Mouse (Mus musculus) ES-Bruce4 (cell line): ENCODE measurements at regions not wholly inside any gene's neighbourhood (a gene's known extent, or its start where the extent isn't known, plus 50 kb on each side); places are given as distances from the start of the nearest gene placed in this dataset.

Experiments used
- H3K27ac ChIP-seq: 2 replicates; pipeline ENCODE4 v1.5.1; 2012; ENCODE audit warnings: low read length, inconsistent platforms; ENCODE audit not compliant: insufficient read depth
- H3K27me3 ChIP-seq: 2 replicates; pipeline ENCODE4 v1.6.1; 2012; ENCODE audit warnings: mild to moderate bottlenecking, low read length, inconsistent platforms; ENCODE audit not compliant: control insufficient read depth, poor library complexity, insufficient read depth, severe bottlenecking
- H3K36me3 ChIP-seq: 2 replicates; pipeline ENCODE4 v1.6.1; 2012; ENCODE audit warnings: inconsistent platforms, mild to moderate bottlenecking, low read length, moderate library complexity; ENCODE audit not compliant: control insufficient read depth, poor library complexity, insufficient read depth, severe bottlenecking
- H3K4me1 ChIP-seq: one replicate; pipeline ENCODE4 v1.8.1; 2011; ENCODE audit warnings: low read length; ENCODE audit not compliant: control insufficient read depth, insufficient read depth
- H3K4me3 ChIP-seq: 2 replicates; pipeline ENCODE4 v1.5.1; 2011; ENCODE audit warnings: low read depth, mild to moderate bottlenecking, low read length
- H3K9ac ChIP-seq: 2 replicates; pipeline ENCODE4 v1.6.1; 2012; ENCODE audit warnings: low read depth, mild to moderate bottlenecking, inconsistent platforms; ENCODE audit not compliant: poor library complexity, severe bottlenecking
- H3K9me3 ChIP-seq: replicated peaks from 2 replicates; pipeline ENCODE4 v1.6.1; 2012; ENCODE audit warnings: mild to moderate bottlenecking, low read length, inconsistent platforms; ENCODE audit not compliant: control insufficient read depth, poor library complexity, insufficient read depth, severe bottlenecking
- CTCF ChIP-seq: IDR thresholded peaks from one replicate; pipeline ENCODE4 v1.8.1; 2011; ENCODE audit warnings: low read depth, low read length
- EP300 ChIP-seq: IDR thresholded peaks from 2 replicates; pipeline ENCODE4 v1.6.1; 2011; ENCODE audit warnings: low read depth, low read length; ENCODE audit not compliant: insufficient read depth
- POLR2A ChIP-seq: IDR thresholded peaks from one replicate; pipeline ENCODE4 v1.8.1; 2011; ENCODE audit warnings: low read length; ENCODE audit not compliant: insufficient read depth

- Histone ChIP-seq H3K36me3 (no peaks in the 10 kb centered on the region), H3K27ac (no peak overlapping the region), H3K4me3 (no peak overlapping the region), H3K4me1 (no peaks in the 10 kb centered on the region), H3K9me3 (no peaks in the 10 kb centered on the region), H3K9ac (no peak overlapping the region), H3K27me3 (no peaks in the 10 kb centered on the region)
- TF ChIP-seq CTCF (no peak), EP300 (no peak), POLR2A (no peak)
Measured at GRCm38 (mm10) chr17:4866026-4866896, 127.9 kb upstream of the Arid1b start.

GRCm38 (mm10) chr17:4867083-4867482 is 127.0 kb upstream of the Arid1b start:
- no peaks in the 10 kb centered on the region for H3K4me1 ChIP-seq
- no peaks in the 10 kb centered on the region for H3K27me3 ChIP-seq
- no peak overlapping the region for H3K4me3 ChIP-seq
- no peak overlapping the region for H3K27ac ChIP-seq
- H3K36me3 ChIP-seq: no peaks in the 10 kb centered on the region
- no peaks in the 10 kb centered on the region for H3K9me3 ChIP-seq
- no peak overlapping the region for H3K9ac ChIP-seq
- no peak for TF ChIP-seq EP300
- no peak for TF ChIP-seq POLR2A
- no peak for TF ChIP-seq CTCF

GRCm38 (mm10) chr17:4867754-4868445 is 126.2 kb upstream of the Arid1b start:
- Histone ChIP-seq H3K4me1 (no peaks in the 10 kb centered on the region), H3K9ac (no peak overlapping the region), H3K27me3 (no peaks in the 10 kb centered on the region), H3K27ac (no peak overlapping the region), H3K36me3 (no peaks in the 10 kb centered on the region), H3K4me3 (no peak overlapping the region), H3K9me3 (no peaks in the 10 kb centered on the region)
- no peak for TF ChIP-seq POLR2A
- TF ChIP-seq EP300: no peak
- no peak for TF ChIP-seq CTCF

- no peaks in the 10 kb centered on the region for H3K36me3 ChIP-seq
- no peak overlapping the region for H3K27ac ChIP-seq
- H3K9ac ChIP-seq: no peak overlapping the region
- H3K4me3 ChIP-seq: no peak overlapping the region
- no peaks in the 10 kb centered on the region for H3K27me3 ChIP-seq
- no peaks in the 10 kb centered on the region for H3K9me3 ChIP-seq
- TF ChIP-seq POLR2A (no peak), EP300 (no peak), CTCF (no peak)
- no peaks in the 10 kb centered on the region for H3K4me1 ChIP-seq
Measured at GRCm38 (mm10) chr17:4868446-4868825, 125.7 kb upstream of the Arid1b start.

GRCm38 (mm10) chr17:4868861-4869260 is 125.3 kb upstream of the Arid1b start:
- TF ChIP-seq EP300 (no peak), POLR2A (no peak), CTCF (no peak)
- H3K9me3 ChIP-seq: no peaks in the 10 kb centered on the region
- no peak overlapping the region for H3K9ac ChIP-seq
- no peaks in the 10 kb centered on the region for H3K36me3 ChIP-seq
- no peak overlapping the region for H3K4me3 ChIP-seq
- H3K27me3 ChIP-seq: no peaks in the 10 kb centered on the region
- no peak overlapping the region for H3K27ac ChIP-seq
- no peaks in the 10 kb centered on the region for H3K4me1 ChIP-seq

GRCm38 (mm10) chr17:4871267-4871666 is 122.9 kb upstream of the Arid1b start:
- Histone ChIP-seq H3K27ac (no peak overlapping the region), H3K4me1 (no peaks in the 10 kb centered on the region), H3K27me3 (no peaks in the 10 kb centered on the region), H3K9me3 (no peaks in the 10 kb centered on the region), H3K9ac (no peak overlapping the region), H3K4me3 (no peak overlapping the region), H3K36me3 (no peaks in the 10 kb centered on the region)
- TF ChIP-seq EP300 (no peak), POLR2A (no peak), CTCF (no peak)
